Mouse (Mus musculus): ENCODE results near the gene Acot4.
"Not testable (repeated sequence)": the region's sequence is repeated elsewhere in the genome, so short reads cannot be mapped to it uniquely, and the experiment has no call there.

The Acot4 gene

DNA sequence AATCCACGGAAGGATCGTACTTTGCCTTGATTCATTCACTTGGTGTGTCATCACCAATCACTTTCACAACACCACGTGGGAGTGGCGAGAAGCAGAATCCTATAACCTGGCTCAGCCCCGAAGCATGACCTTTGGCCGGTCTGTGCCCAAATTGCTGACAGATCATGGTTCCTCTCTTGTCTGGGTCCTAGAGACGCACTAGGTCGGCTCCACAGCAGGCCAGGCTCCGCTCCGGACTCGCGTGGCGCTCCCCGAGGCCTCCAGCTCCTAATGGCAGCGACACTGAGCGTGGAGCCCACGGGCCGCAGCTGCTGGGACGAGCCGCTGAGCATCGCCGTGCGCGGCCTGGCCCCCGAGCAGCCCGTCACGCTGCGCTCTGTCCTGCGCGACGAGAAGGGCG lies at the start of gene Acot4:
Gene Acot4 (plus strand): TSS at position 139 of the 400 bp plus-strand sequence.
- not testable (repeated sequence) for DNase-seq (ENCODE audit: low spot score)

DNA sequence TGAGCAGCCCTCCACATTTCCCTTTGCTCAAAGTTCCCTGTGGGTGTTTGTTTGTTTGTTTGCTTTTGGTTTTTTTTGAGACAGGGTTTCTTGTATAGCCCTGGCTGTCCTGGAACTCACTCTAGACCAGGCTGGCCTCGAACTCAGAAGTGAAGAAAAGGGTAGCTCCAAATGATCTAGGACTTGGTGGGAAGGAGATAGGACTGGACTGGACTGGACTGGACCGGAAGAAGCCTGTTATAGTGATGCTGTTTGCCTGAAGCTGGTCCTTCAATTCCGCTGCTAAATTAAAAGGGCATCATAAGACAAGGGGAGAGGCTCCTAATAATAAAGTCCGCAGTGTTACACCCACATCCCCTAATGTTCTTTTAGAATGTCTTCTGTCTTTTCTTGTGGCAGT lies 49.7 kb upstream of the Acot4 start:
- peak; percentile 19 for DNase-seq (ENCODE audit: low spot score)

DNA sequence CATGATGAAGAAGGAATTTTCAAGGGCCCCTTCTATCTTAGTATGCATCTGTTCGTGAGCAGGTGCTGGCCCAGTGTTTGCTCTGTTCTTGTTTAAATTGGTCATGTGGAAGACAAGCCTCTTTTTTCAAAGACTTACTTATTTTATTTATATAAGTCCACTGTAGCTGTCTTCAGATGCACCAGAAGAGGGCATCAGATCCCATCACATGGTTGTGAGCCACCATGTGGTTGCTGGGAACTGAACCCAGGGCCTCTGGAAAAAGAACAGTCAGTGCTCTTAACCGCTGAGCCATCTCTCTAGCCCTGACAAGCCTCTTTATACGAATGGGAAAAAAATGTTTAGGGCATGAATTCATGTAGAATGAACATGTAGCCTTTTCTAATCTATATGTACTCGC lies 48.8 kb upstream of the Acot4 start:
- no peak for DNase-seq (ENCODE audit: low spot score)

DNA sequence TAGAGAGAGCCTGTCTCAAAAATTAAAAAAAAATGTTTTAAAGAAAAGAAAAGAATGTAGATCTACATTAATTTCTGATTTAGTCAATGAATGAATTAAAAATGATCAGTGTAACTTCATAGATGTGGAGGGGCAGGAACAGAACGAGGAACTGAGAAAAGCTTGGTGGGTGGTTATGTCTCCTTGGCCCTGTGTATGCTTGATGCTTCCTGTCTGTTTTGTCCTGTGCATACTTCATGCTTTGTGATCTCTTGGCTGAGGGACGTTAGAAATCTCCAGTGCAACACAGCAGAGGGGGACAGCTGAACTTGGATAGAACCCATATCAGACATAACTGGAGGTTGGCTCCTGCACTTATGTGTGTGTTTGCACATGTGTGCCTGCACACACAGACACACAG lies 41.0 kb upstream of the Acot4 start:
- DNase-seq (ENCODE audit: low spot score) = no peak

DNA sequence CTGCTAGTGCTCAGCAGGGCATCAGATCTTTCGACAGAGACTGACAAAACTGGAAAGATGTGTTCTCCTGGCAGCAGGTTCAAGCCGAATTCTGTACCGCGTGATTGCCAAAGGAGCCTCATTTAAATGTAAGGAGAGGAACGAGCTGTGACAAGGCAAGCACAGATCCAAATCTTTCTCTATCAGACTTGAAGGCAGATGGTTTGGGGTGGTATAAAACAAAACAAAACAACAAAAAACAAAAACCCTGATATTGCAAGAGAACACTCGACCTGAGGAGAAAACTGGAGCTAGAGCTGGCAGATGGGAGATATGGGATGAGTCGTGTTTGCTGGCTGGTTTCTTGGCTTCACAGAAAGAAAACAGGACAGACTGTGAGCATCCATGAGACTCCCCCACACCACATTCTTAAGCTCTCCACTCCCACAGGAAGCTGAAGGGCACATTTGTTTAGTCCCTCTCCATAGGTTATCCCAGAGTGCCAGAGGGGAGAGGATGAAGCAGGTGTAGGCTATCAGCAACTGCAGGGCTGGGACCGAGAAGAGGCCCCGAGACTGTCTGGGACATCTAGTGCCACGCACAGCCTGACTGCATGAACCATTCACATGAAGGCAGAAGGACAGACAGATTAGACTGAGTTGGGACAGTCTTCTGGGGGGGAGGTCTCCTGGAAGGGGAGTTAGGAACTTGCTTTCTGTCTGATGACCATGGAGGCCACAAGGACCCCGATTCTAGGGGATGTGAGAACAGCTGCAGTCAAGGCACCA lies 39.7 kb upstream of the Acot4 start:
- DNase-seq (ENCODE audit: low spot score) = no peak

DNA sequence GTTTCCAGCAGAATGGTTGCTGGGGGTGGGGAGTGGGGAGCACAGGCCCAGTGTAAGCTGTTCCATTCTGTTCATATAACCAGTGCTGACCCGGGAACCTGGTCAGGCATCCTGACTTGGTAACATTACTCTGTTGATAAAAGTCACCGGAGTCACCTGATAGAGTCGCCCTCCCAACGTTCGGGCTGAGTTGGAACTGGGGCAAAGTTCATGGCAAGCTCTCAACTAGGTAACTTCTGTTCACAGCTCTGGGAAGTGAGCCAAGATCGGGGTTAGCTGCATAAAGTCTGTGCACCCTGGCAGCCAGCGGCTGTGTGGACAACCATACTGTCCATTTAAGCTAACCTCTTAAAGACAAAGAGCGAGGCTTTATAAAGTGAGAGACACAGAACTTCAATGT lies 38.9 kb upstream of the Acot4 start:
- DNase-seq (ENCODE audit: low spot score) = not testable (repeated sequence)

DNA sequence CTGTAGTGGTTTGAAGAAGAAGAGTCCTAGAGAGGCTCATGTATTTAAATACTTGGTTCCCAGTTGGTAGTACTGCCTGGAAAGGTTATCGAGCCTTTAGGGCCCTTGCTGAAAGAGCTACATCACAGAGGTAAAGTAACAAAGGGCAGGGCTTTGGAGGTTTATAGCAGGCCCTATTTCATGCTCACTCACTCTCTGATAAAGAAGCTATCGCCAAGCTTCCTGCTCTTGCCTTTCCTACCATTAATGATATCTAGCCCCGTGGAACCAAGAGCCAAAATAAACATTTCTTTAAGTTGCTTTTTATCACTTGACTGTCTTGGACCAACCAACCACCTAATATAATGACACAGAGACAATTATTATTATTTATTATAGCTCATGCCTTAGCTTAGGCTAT lies 37.8 kb upstream of the Acot4 start:
- no peak for DNase-seq (ENCODE audit: low spot score)

DNA sequence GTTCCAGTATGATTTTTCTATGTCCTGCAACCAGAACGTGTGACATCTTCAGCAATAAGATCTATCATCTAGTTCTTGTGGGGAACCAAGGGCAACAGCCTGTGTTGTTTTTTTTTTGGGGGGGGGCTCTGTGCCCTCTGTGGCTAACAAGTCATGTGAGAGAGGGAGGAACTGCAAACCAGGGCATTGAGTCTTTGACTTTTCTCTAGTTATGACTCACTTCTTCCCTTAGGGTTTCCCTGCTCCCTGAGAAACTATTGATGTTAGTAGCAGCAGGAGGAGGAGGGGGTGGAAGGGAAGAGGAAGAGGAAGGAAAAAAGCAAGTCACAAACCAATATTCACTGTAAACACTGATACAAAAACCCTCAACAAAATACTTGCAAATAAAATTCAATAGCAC lies 34.3 kb upstream of the Acot4 start:
- no peak for DNase-seq (ENCODE audit: low spot score)

DNA sequence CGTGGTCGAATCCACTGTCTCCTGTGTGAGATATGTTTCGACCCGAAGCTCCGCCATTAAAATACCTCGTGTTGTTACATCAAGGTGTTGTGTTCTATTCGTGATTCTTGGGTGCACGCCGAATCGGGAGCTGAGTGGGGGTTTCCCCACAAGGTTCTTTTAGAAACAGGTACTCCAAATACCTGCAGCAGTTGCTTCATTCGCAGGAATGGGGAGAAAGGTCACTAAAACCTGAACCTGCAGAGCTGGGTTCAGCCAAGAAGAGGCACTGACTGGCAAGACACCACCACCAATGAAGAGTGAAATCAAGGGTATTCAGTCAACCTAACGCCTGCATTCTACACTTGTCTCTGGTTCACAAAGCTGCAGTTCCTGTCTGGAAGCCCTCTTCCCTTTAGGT lies 29.9 kb upstream of the Acot4 start:
- no peak for DNase-seq (ENCODE audit: low spot score)

DNA sequence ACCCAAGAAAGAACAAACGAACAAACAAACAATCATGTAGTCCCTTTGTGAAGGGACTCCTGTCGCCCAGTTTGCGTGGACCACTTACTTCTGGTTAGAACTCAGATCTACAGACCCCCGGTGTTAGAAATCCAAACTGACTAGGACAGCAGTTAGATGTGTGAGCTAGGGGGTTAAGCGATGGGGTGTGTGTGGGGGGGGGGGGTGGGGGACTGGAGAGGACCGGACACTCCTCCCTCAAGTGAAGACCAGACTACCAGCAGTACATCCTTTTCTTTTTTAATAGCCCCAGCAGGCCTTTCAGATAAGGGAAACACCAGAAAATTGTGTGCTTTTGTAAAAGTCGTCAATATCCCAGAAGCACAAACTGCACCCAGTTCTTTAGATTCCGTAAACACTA lies 29.4 kb upstream of the Acot4 start:
- no peak for DNase-seq (ENCODE audit: low spot score)

DNA sequence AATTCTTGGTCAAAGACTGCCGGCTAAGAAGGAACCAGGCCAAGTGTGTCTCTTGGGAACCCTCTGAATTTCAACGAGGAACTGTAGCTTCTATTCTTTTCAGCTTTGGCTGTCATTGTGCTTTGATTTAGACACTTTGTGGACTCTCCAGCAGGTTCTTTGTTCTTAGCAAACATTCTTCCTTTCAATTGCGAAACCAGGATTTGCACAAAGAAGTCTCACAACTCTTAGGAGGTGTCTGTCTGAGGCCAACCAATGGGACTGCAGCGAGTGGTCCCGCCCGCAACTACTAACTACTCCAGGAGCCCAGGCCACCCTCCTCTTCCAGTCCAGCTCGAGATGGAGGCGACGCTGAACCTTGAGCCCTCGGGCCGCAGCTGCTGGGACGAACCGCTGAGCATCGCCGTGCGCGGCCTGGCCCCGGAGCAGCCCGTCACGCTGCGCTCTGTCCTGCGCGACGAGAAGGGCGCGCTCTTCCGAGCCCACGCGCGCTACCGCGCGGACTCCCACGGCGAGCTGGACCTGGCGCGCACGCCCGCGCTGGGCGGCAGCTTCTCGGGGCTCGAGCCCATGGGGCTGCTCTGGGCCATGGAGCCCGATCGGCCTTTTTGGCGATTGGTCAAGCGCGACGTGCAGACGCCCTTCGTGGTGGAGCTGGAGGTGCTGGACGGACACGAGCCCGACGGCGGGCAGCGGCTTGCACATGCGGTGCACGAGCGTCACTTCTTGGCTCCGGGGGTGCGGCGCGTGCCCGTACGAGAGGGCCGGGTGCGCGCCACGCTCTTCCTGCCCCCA lies 28.8 kb upstream of the Acot4 start, which contains the start of gene Acot1:
Gene Acot1 (plus strand): TSS at position 320 of the 795 bp plus-strand sequence.
- DNase-seq (ENCODE audit: low spot score) = not testable (repeated sequence)

DNA sequence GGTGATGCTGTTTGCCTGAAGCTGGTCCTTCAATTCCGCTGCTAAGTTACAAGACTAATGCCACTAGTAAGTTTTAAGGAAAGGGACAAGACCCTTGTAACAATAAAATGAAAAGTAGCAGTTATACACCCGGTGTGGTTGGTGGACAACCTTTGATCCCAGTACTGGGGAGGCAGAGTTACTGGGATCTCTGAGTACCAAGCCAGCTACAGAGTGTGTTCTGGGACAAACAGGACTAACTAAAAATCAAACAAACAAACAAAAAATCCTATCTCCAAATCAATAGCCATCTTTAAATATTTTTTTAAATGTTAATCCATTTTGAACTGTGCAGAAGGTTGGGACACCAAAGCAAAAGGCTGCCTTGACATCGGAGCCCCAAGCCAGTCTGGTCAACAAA lies 28.0 kb upstream of the Acot4 start:
- DNase-seq (ENCODE audit: low spot score) = no peak

DNA sequence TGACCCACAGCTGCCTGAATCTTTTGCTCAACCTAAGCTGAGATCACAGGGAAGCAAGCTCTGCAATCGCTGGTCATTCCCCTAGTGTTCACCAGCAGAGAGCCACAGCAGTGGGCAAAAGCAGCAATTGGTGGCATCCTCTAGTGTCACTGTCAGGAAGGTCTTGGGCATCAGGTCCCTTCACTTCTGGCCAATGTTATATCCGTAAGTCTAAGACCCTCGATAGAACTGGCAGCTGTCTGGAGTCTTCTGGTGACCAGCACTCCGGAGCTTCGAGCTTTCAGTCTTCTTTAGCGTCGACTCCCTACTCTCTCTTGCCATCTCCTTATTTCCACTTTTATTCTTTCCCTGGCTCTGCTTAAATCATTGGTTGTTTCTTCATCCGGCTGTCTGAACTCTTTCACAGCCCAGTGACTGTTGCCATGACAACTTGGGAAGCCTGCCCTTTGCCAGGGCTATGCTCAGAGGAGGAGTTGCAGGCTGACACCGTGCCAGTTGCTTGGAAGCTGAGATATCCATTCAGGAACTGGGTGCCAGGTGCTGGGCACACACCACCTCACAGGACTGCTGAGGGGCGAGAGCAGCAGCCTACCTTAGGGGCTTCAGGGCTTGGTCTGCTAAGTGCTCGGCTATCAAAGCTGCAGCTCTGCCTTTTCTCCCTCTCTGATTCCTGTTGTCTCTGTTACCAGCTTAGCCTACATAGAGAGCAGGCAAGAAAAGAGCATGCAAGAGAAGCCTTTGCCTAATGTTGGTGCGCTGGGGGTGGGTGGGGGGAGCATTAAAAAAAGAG lies 26.7 kb upstream of the Acot4 start:
- peak; percentile 90 for DNase-seq (ENCODE audit: low spot score)

DNA sequence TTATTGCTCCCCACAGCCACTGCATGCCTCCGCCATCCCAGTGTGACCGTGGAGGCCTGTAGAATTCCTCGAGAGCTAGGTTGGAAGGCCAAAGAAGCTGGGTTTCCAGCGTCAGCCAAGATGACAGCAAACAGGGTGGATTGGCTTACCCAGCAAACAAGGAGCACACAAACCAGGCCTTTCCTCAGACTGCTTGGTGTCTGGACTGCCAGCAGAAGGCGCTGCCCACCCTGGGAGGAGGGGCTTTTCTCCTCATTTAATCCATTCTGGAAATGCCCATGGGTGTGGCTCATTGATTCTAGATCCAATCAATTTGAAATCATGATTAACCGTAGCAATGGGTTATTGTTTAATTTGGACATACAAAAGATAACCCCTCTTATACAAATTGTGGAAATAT lies 25.0 kb upstream of the Acot4 start:
- no peak for DNase-seq (ENCODE audit: low spot score)

DNA sequence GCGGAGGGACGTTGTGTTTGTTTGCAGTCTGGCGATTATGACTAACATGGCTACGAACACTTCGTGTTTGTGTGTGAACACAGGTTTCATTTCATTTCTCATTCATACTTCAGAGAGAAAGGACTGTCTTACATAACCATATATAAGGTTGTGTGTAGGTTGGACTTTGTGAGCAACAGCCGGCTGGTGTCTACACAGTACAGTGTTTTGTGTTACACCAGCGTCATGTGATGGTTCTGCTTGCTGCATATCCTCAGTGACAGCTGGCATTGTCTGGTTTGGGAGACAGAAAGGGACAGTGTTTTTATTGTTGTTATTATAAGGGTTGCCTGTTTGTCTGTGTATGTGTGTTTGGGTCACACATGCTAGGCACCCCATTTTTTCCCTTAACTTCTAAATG lies 24.5 kb upstream of the Acot4 start:
- DNase-seq (ENCODE audit: low spot score) = no peak

DNA sequence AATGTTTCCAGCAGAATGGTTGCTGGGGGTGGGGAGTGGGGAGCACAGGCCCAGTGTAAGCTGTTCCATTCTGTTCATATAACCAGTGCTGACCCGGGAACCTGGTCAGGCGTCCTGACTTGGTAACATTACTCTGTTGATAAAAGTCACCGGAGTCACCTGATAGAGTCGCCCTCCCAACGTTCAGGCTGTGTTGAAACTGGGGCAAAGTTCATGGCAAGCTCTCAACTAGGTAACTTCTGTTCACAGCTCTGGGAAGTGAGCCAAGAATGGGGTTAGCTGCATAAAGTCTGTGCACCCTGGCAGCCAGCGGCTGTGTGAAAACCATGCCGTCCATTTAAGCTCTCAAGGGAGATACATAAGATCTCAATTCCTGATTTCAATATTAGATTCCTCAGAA lies 17.7 kb upstream of the Acot4 start:
- peak; percentile 74 for DNase-seq (ENCODE audit: low spot score)

DNA sequence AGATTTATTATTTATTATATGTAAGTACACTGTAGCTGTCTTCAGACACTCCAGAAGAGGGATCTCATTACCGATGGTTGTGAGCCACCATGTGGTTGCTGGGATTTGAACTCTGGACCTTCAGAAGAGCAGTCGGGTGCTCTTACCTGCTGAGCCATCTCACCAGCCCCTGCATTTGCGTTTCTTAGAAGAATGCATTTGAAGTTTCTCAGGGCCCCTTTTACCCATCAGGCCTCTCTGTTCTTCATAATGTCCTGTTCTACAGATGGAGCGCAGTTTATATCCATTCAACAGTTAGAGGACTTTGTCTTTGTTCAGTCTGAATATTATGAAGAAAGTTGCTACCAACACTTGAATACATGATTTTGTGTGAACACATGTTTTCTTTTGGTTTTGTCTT lies 15.9 kb upstream of the Acot4 start:
- not testable (repeated sequence) for DNase-seq (ENCODE audit: low spot score)

DNA sequence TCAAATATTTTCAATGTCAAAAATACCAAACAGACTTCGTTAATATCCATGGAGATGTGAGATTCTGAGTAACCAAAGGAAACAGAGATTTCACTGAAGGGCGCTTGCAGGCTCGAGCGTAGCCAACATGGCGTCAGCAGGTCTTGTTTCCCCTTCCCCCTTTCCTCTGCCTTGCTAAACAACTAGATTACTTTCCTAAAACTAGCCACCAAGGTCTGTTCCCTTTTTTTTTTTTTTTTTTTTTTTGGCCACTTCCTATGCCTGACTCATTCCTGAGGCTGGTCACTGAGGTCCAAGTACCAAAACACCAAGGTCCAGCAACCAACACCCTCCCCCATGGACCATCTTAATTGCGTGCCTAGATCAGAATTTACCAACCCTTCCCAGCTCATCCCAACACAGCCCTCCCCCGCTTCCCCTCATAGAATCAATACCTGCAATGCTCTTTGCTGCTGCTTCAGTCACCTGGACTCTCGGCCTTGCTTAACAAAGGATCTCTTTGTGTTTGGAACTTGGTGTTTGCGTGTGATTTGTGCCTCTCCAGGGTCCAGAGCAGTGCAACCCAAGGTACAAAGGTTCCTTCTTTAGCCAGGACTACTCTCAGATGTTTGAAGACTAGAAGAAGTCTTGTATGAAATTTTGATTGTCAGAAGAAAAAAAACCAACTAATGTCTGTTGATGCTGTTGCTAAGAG lies 15.0 kb upstream of the Acot4 start:
- DNase-seq (ENCODE audit: low spot score) = no peak

DNA sequence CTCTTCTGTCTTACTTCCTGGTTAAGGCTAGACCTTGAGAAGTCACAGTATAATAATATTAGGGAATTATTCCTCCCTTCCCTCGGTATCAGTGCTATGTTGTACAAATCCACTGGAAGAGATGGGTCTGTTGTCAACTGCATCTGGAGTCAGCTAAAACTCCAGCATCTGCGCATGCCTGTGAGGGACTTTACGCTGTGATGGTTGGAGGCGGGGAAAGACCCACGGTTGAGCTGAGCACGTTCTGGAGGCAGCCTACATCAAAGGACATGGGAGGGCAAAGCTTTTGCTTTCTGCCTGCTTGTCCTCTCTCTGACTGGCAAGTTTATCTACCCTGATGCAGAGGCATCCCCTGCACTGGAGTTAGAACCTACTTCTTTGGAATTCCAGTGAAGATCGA lies 12.3 kb upstream of the Acot4 start:
- DNase-seq (ENCODE audit: low spot score) = no peak

DNA sequence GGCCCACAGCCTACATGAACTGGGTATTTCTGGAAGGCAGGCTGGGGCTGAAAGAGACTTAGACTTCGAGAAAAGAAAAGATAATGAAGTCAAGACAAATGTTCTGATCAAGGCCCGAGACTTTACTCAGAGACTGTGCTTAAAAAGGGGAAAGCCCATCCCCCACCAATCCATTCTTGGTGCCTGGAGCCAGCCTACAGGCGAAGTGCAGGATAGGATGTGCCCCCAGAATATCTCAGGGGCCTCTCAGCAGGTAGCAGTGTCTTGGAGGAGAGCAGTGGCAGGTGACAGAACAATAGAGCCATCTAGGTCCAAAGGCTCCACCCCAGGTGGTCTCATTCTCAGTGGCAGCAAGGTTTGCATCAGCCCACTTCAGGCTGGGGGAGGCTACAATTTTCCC lies 9.9 kb upstream of the Acot4 start:
- not testable (repeated sequence) for DNase-seq (ENCODE audit: low spot score)

DNA sequence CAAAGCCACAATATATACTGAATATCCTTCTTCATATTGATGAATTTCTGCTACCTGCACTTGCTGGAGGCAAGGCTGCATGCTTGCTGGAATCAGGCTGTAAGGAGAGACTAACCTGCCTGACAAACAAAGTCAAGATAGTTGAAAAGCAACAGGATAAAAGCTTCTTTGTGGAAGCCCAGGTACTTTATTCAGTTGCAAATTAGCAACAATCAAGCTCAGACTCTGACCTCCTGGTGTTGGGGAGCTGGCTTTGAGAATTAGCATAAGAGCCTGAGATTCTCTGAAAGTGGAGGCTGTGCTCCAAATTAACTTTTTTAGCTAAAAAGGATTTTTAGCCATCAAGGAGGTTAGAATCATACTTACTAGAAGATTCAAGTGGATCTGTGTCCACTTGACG lies 9.1 kb upstream of the Acot4 start:
- not testable (repeated sequence) for DNase-seq (ENCODE audit: low spot score)

All from MN1 (cell line).